Mouse (Mus musculus): ENCODE measurements at regions not wholly inside any gene's neighbourhood (a gene's known extent, or its start where the extent isn't known, plus 50 kb on each side); places are given as distances from the start of the nearest gene placed in this dataset.
"Not testable (repeated sequence)": the region's sequence is repeated elsewhere in the genome, so short reads cannot be mapped to it uniquely, and the experiment has no call there.

GRCm38 (mm10) chr5:133937967-133938918 is 161.3 kb upstream of the Castor2 start:
- no peak for DNase-seq (ENCODE audit: low spot score in 2 of 2)

DNA sequence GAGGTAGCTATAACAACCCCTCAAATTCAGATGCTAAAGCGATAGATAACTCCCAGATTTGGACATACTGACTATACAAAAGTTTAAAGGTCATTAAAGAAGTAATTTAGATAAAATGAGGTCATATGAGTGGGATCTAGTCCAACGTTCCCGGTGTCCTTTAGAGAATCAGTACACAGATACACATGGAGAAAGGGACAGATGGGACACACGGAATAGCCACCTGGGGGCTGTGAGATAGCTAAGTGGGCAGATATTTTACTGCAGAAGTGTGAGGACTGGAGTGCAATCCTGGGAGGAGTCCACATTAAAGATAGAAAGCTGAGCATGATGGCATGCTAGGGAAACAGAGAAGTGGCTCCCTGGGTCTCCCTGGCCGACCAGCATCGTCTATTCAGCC is 164.1 kb upstream of the Castor2 start:
- DNase-seq (ENCODE audit: low spot score in 2 of 2) = no peak

- no peak for DNase-seq (ENCODE audit: low spot score in 2 of 2)
These were observed 164.5 kb upstream of the Castor2 start for GRCm38 (mm10) chr5:133935006-133935405.

DNA sequence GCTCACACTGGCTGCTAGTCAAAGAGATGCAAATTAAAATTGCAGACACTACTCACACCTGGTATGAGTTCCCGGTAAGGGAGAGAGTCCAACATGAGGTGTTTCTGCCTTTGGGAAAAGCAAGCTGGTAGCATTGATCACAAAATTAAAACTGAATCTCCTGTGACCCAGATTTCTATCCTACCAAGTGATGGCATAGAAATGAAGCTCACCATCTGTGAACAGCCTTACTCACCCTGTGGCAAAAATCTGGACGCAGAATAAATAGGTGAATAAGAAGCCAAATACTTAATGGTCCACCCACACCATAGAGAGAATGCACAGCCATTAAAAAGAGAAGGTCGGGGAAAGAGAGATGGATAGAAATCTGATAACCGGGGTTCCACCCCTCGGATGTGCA is 169.4 kb upstream of the Castor2 start:
- DNase-seq (ENCODE audit: low spot score in 2 of 2) = no peak

DNA sequence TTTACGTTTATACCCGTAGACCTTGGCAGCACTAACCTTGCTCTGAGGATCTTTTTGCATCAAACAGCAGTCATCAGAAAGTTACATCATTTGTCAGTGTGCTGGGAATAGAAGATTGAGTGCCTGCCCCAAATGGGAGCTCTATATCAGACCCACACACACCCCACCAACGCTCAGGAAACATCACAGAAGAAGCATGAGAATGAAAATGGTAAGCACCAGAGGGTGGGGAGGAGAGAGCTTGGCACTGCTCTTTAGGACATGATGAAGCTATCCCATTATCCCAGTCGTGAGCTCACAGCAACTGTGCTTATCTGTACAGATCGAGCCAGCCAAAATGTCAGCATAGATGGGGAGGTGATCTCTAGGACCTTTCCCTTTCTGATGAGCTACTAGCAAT is 172.5 kb upstream of the Castor2 start:
- DNase-seq (ENCODE audit: low spot score in 2 of 2) = no peak

DNA sequence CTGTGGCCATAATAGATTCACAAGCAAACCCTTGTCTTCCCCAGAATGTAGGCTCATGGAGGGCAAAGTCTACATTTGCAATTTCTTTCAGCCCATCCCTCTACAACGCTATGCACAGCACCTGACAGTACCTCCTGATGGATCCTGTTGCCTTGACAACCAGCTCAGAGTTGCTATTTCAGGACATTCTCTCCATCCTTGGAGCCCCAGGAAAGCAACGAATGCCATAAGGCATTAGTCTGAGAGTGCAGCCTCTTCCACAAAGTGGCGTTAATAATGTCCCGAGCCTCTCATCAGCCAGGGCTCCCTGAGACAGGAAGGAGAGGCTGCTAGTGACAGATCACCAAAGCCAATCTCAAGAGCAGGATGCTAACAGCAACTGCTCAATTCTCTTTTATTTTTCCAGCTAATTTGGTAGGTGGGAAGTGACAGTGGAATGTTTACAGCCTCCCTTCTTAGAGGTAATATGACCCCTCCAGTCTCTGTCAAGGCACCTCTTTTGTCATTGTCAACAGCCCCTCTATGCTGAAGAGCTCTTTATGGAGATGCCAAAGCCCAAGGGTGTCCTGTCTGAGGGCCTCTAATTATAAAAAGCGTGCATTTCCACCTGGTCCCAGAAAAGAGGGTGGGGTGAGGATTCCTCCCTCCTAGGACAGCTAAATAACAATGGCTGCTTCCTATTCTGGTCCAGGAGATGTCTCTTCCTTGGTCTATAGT is 174.2 kb upstream of the Castor2 start:
- peak in 1 of 2 experiments; percentile 27 for DNase-seq (ENCODE audit: low spot score in 2 of 2)

- DNase-seq (ENCODE audit: low spot score in 2 of 2) = no peak
These were observed 177.3 kb upstream of the Castor2 start for GRCm38 (mm10) chr5:133922181-133922580.

- DNase-seq (ENCODE audit: low spot score in 2 of 2) = no peak
These were observed 183.6 kb upstream of the Castor2 start for GRCm38 (mm10) chr5:133915734-133916550.

- no peak for DNase-seq (ENCODE audit: low spot score in 2 of 2)
These were observed 192.1 kb upstream of the Castor2 start for GRCm38 (mm10) chr5:133907442-133907841.

DNA sequence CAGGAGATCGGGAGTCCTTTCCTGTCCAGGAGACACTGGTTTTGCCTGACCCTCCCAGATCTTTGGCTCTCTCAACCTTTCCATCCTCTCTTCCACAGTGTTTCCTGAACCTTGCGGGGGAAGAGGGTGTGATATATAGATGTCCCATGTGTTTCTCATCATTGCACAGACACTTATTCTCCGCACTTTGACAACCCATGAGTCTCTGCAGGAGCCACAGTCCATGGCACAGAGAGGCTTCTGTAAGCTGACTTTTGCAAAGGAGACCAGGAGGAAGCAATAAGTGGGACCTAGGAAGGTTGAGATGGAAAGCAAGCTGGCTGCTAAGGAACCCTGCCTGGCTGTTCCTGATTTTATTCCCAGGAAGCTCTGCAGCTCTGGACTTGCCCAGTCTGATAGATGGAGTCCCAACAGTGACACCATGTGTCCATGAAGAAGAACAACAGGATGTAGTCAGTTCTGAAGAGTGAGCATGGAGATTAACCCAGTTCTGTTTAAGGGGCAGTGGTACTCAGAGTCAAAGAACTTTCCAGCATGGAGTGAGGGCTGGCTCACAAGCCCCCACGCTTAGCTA is 201.4 kb upstream of the Castor2 start:
- DNase-seq (ENCODE audit: low spot score in 2 of 2) = no peak

DNA sequence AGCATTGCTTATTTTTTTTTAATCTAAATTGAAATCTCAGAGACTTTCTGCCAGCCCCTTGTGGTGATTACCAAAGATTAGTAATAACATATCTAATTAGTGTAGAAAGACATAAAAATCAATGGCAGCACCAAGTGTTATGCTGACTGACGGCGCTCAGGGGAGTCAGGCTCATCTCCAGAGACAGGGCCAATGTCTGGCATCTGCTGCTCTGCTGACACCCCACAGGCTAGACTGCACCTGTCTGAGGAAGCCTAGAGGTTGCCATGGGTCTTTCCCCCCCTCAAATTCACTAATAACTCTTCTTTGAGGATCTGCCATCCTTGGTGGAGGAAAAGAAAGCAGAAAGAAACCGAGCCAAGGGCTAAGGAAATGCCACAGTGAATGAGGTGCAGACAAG is 208.8 kb upstream of the Castor2 start:
- DNase-seq (ENCODE audit: low spot score in 2 of 2) = no peak

GRCm38 (mm10) chr5:133889841-133890240 is 209.7 kb upstream of the Castor2 start:
- DNase-seq (ENCODE audit: low spot score in 2 of 2) = peak; percentile 23 to 62

- DNase-seq (ENCODE audit: low spot score in 2 of 2) = no peak
These were observed 214.0 kb upstream of the Castor2 start for GRCm38 (mm10) chr5:133885507-133885906.

GRCm38 (mm10) chr5:133885016-133885415 is 214.5 kb upstream of the Castor2 start:
- peak; percentile 62 to 86 for DNase-seq (ENCODE audit: low spot score in 2 of 2)

GRCm38 (mm10) chr5:133884593-133884992 is 214.9 kb upstream of the Castor2 start:
- no peak for DNase-seq (ENCODE audit: low spot score in 2 of 2)

GRCm38 (mm10) chr5:133844483-133844882 is 255.0 kb upstream of the Castor2 start:
- DNase-seq (ENCODE audit: low spot score in 2 of 2) = no peak

- DNase-seq (ENCODE audit: low spot score in 2 of 2) = not testable (repeated sequence)
These were observed 257.3 kb upstream of the Castor2 start for GRCm38 (mm10) chr5:133842059-133842706.

DNA sequence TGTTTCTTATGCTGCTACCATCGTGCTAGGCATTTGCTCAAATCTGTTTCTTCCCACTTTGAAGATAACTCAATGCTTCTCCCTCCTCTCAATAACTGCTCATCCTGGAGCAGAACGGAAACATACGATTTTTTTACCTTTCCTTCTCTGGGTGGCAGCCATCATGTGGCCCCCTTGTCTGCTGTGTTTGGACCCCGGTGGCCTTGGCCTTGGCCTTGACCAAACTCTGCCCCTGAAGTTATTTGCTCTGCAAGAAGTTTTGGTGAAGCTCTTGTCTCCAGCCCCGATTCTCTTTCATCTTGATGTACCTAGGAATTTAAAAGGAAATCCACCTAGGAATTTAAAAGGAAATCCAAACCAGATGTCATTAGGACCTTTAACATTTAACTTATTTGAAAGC is 261.2 kb upstream of the Castor2 start:
- DNase-seq (ENCODE audit: low spot score in 2 of 2) = no peak

DNA sequence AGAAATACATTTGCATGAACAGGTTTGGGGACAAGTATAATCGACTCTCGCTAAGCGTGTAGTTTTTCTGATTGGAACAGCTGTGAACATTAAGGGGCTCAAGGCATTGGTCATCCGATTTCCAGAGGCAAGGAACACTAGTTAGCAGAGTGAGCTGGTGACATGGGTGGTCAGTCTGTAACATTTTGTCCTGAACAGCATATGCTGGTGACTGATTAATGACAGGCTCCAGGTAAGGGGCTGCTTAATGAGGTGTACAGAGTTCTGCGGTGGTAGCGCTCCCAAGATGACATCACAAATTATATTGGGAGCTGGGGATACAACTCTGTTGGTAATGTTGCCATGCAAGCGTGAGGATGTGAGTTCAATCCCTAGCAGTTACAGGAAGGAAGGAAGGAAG is 266.3 kb upstream of the Castor2 start:
- DNase-seq (ENCODE audit: low spot score in 2 of 2) = no peak

DNA sequence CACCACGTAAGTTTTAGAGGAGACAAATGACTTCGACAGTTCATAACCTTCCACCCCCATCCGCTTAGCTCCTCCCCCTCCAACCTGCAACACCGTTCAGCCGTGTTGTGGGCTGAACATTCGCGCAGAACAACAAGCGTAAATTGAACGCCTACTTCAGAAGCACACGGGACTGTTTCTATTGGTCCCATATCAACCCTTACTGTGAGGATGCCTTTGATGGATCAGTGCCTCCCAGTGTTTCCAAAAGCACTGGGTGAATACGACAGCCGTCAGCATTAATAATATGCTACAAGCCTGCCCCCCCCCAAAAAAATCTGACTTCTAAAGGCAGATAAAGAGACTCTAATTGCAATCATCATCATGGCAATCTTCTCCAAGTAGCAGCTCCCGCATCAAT is 271.3 kb upstream of the Castor2 start:
- DNase-seq (ENCODE audit: low spot score in 2 of 2) = no peak

- DNase-seq (ENCODE audit: low spot score in 2 of 2) = no peak
These were observed 275.6 kb upstream of the Castor2 start for GRCm38 (mm10) chr5:133823871-133824270.
